In genomic region chr10:38447706-38448105, GRCm38 (mm10) we compare ENCODE assay signal across 28 mouse cellular contexts.
DNase-seq lines count a peak whose midpoint lies in the region; ATAC-seq and TF ChIP-seq lines count a peak whose summit lies in the region.
"Had no signal": no experiment of that assay in that cellular context is flagged by ENCODE, and none has a peak within 500 bp of the region (broad histone marks: within the 10 kb centered on the region; RNA-seq: fewer than 3 reads in every experiment).

No protein-coding gene starts in this region.

- TF ChIP-seq EP300 in CH12.LX (IDR thresholded peaks at IDR 0.05; ENCODE audit: low read length) = no peak

- no peak overlapping the region for H3K27ac ChIP-seq in CH12.LX (ENCODE audit: insufficient read depth, low read depth)
- H3K27ac ChIP-seq in embryonic facial prominence, embryonic 15.5 days (replicated peaks) = peak overlapping the region; percentile 68
- H3K27ac ChIP-seq in limb, embryonic 14.5 days (replicated peaks; ENCODE audit: low read depth, low read length) = peak overlapping the region; percentile 76
- no peak overlapping the region for H3K27ac ChIP-seq in left cerebral cortex, adult 2 months
- H3K27ac ChIP-seq: forebrain, embryonic 10.5 days; forebrain, embryonic 13.5 days; heart, embryonic 15.5 days; hindbrain, embryonic 14.5 days; hindbrain, postnatal 0 days had no signal

- no peak for TF ChIP-seq RAD21 in CH12.LX (IDR thresholded peaks at IDR 0.05; ENCODE audit: low read depth, low read length)

- TF ChIP-seq CTCF in CH12.LX (conservative IDR thresholded peaks at IDR 0.05 in 1 of 2, IDR thresholded peaks at IDR 0.05 in 1 of 2; ENCODE audit: low read depth in 2 of 2, low read length in 2 of 2) = no peak
- TF ChIP-seq CTCF in left cerebral cortex, adult 2 months (IDR thresholded peaks at IDR 0.05) = no peak

- 58% methylated on average over 1 of the region's 1 CpGs for WGBS in embryonic facial prominence, embryonic 15.5 days
- 59% methylated on average over 1 of the region's 1 CpGs for WGBS in limb, embryonic 14.5 days

- intact Hi-C loops in left cerebral cortex, adult 2 months (cut with DNase I) = loop anchor here (5.0 kb wide), 1 partner anchor 105 kb away; no protein-coding TSS in a partner anchor

- dilution Hi-C loops in CH12.LX (cut with MboI; ENCODE audit: extremely low pct_ligation_motif_present, extremely low pct_unique_long_range_greater_than_20kb, low sequenced_read_pairs) = no loop called here

- no peak for DNase-seq in frontal cortex, postnatal 10 days (ENCODE audit: low spot score in 2 of 2)
- peak; percentile 15 for DNase-seq in CH12.LX (ENCODE audit: extremely low read depth)
- DNase-seq in limb, embryonic 14.5 days (ENCODE audit: low spot score) = peak; percentile 42
- no peak for DNase-seq in left cerebral cortex, adult 2 months (ENCODE audit: extremely low spot score in 1 of 2, low spot score in 2 of 2)
- DNase-seq in kidney, postnatal 36 days = no peak
- DNase-seq in ovary, postnatal 14 days (ENCODE audit: low spot score) = no peak
- DNase-seq: adrenal gland, postnatal 10 days; adrenal gland, postnatal 36 days; cerebellum, adult 18-20 months; cerebellum, adult 9-10 months; cerebellum, postnatal 14 days; gastrocnemius, postnatal 25 days; heart, adult 18-20 months; heart, postnatal 10 days; heart, postnatal 4 days had no signal

- no peaks in the 10 kb centered on the region for H3K9me3 ChIP-seq in CH12.LX (replicated peaks; ENCODE audit: low read length)
- H3K9me3 ChIP-seq in embryonic facial prominence, embryonic 15.5 days (replicated peaks) = no peaks in the 10 kb centered on the region
- no peaks in the 10 kb centered on the region; the same call in 1 of the 2 replicates for H3K9me3 ChIP-seq in limb, embryonic 14.5 days (ENCODE audit: control insufficient read depth, low read length)
- H3K9me3 ChIP-seq: forebrain, embryonic 10.5 days; forebrain, embryonic 13.5 days; heart, embryonic 15.5 days had no signal

- ATAC-seq in frontal cortex, adult (ENCODE audit: low TSS enrichment) = 0 out of 2 replicates have a peak, but pooled peaks have one; percentile 7
- peak; percentile 65 for ATAC-seq in embryonic facial prominence, embryonic 15.5 days (ENCODE audit: insufficient number of reproducible peaks, low FRiP score, low TSS enrichment, low read depth)
- ATAC-seq in limb, embryonic 14.5 days (ENCODE audit: low FRiP score, low read depth) = peak; percentile 83
- ATAC-seq: CD4-positive, CD25-positive, alpha-beta regulatory T cell, adult 4 months; forebrain, embryonic 13.5 days; forebrain, embryonic 16.5 days; hindbrain, postnatal 0 days; inflammation-experienced regulatory T-cells, adult 6 months; intestine, embryonic 16.5 days; Patski had no signal

- no peak overlapping the region for H3K9ac ChIP-seq in CH12.LX (ENCODE audit: insufficient read depth, low read depth)
- no peak overlapping the region for H3K9ac ChIP-seq in embryonic facial prominence, embryonic 15.5 days
- H3K9ac ChIP-seq in limb, embryonic 14.5 days (ENCODE audit: low read depth, low read length, severe bottlenecking) = no peak overlapping the region
- H3K9ac ChIP-seq: forebrain, embryonic 13.5 days; heart, embryonic 12.5 days; heart, embryonic 15.5 days; hindbrain, embryonic 14.5 days had no signal

- H3K36me3 ChIP-seq in CH12.LX (replicated peaks in 1 of 2; ENCODE audit: control insufficient read depth in 1 of 2, insufficient read depth in 1 of 2, low read length in 1 of 2) = no peaks in the 10 kb centered on the region
- no peaks in the 10 kb centered on the region for H3K36me3 ChIP-seq in embryonic facial prominence, embryonic 15.5 days
- H3K36me3 ChIP-seq in limb, embryonic 14.5 days (ENCODE audit: control insufficient read depth, insufficient read depth, low read length) = no peaks in the 10 kb centered on the region
- H3K36me3 ChIP-seq: forebrain, embryonic 10.5 days; heart, embryonic 12.5 days; heart, embryonic 15.5 days had no signal

- no peak overlapping the region for H3K4me2 ChIP-seq in CH12.LX (ENCODE audit: insufficient read depth, low read depth, poor library complexity, severe bottlenecking)
- H3K4me2 ChIP-seq in embryonic facial prominence, embryonic 15.5 days (replicated peaks) = no peak overlapping the region
- H3K4me2 ChIP-seq in limb, embryonic 14.5 days (replicated peaks; ENCODE audit: low read depth, low read length, severe bottlenecking) = no peak overlapping the region
- H3K4me2 ChIP-seq: forebrain, embryonic 13.5 days; heart, embryonic 12.5 days; heart, embryonic 15.5 days; hindbrain, embryonic 14.5 days had no signal

- no peaks in the 10 kb centered on the region for H3K79me2 ChIP-seq in CH12.LX (replicated peaks; ENCODE audit: control insufficient read depth, extremely low read depth, insufficient read depth, poor library complexity, severe bottlenecking)

- in situ Hi-C loops in CH12.LX (cut with MboI; ENCODE audit: low pct_ligation_motif_present, low pct_unique_long_range_greater_than_20kb, low sequenced_read_pairs) = no loop called here

- H3K4me1 ChIP-seq in CH12.LX (ENCODE audit: control insufficient read depth in 1 of 2, insufficient read depth in 2 of 2) = peaks cover 0 to 3% of the 10 kb centered on the region in 2 experiments; a peak in 2 of 4 replicates
- H3K4me1 ChIP-seq in embryonic facial prominence, embryonic 15.5 days = no peaks in the 10 kb centered on the region
- H3K4me1 ChIP-seq in limb, embryonic 14.5 days (ENCODE audit: control insufficient read depth, insufficient read depth, low read length) = no peaks in the 10 kb centered on the region
- H3K4me1 ChIP-seq: forebrain, embryonic 10.5 days; forebrain, embryonic 13.5 days; heart, embryonic 12.5 days; heart, embryonic 15.5 days had no signal

- TF ChIP-seq POLR2A in CH12.LX (IDR thresholded peaks at IDR 0.05; ENCODE audit: low read depth, low read length) = no peak
- no peak for TF ChIP-seq POLR2A in limb, embryonic 14.5 days (IDR thresholded peaks at IDR 0.05; ENCODE audit: borderline replicate concordance, extremely low read depth, insufficient read depth, insufficient read length)

- no peaks in the 10 kb centered on the region for H3K27me3 ChIP-seq in CH12.LX (replicated peaks)
- no peaks in the 10 kb centered on the region for H3K27me3 ChIP-seq in embryonic facial prominence, embryonic 15.5 days
- H3K27me3 ChIP-seq in limb, embryonic 14.5 days (ENCODE audit: control insufficient read depth, insufficient read depth, low read length) = no peaks in the 10 kb centered on the region
- H3K27me3 ChIP-seq: forebrain, embryonic 13.5 days; heart, embryonic 12.5 days; heart, embryonic 15.5 days; Patski had no signal

- no peak overlapping the region for H3K4me3 ChIP-seq in CH12.LX (replicated peaks in 1 of 3; ENCODE audit: low read depth in 2 of 3, low read length in 2 of 3, poor library complexity in 1 of 3)
- H3K4me3 ChIP-seq in embryonic facial prominence, embryonic 15.5 days (replicated peaks) = no peak overlapping the region
- H3K4me3 ChIP-seq in limb, embryonic 14.5 days (replicated peaks; ENCODE audit: low read length) = no peak overlapping the region
- no peak overlapping the region for H3K4me3 ChIP-seq in left cerebral cortex, adult 2 months
- H3K4me3 ChIP-seq: forebrain, embryonic 10.5 days; forebrain, embryonic 13.5 days; heart, embryonic 12.5 days; heart, embryonic 15.5 days had no signal

TF ChIP-seq in CH12.LX, 34 proteins besides CTCF, POLR2A, EP300 and RAD21:
- no peak for TF ChIP-seq ZMIZ1 (IDR thresholded peaks at IDR 0.05; ENCODE audit: low read depth, low read length)
- TF ChIP-seq ELF1 (IDR thresholded peaks at IDR 0.05; ENCODE audit: low read depth, low read length) = no peak
- no peak for TF ChIP-seq BHLHE40 (IDR thresholded peaks at IDR 0.05; ENCODE audit: low read depth, low read length)
- TF ChIP-seq MXI1 (IDR thresholded peaks at IDR 0.05; ENCODE audit: low read depth, low read length) = no peak
- TF ChIP-seq ZC3H11A (IDR thresholded peaks at IDR 0.05; ENCODE audit: low read depth, low read length) = no peak
- TF ChIP-seq POLR2AphosphoS2 (IDR thresholded peaks at IDR 0.05; ENCODE audit: low read depth, low read length) = no peak
- no peak for TF ChIP-seq NRF1 (IDR thresholded peaks at IDR 0.05; ENCODE audit: low read depth, low read length)
- no peak for TF ChIP-seq MAFK (IDR thresholded peaks at IDR 0.05; ENCODE audit: insufficient replicate concordance, low read length)
- TF ChIP-seq USF1 (IDR thresholded peaks at IDR 0.05; ENCODE audit: low read depth, low read length) = no peak
- TF ChIP-seq E2F4 (IDR thresholded peaks at IDR 0.05; ENCODE audit: insufficient replicate concordance, low read depth, low read length) = no peak
- TF ChIP-seq ETS1 (conservative IDR thresholded peaks at IDR 0.05; ENCODE audit: low read depth, low read length) = no peak
- TF ChIP-seq TCF12 (IDR thresholded peaks at IDR 0.05; ENCODE audit: low read depth, low read length) = no peak
- TF ChIP-seq TBP (conservative IDR thresholded peaks at IDR 0.05; ENCODE audit: low read depth, low read length) = no peak
- TF ChIP-seq ZNF384 (IDR thresholded peaks at IDR 0.05; ENCODE audit: low read depth, low read length) = no peak
- no peak for TF ChIP-seq NELFE (IDR thresholded peaks at IDR 0.05; ENCODE audit: low read depth, low read length)
- no peak for TF ChIP-seq ZKSCAN1 (IDR thresholded peaks at IDR 0.05; ENCODE audit: borderline replicate concordance, low read depth, low read length)
- TF ChIP-seq RCOR1 (conservative IDR thresholded peaks at IDR 0.05; ENCODE audit: low read depth, low read length) = no peak
- TF ChIP-seq MEF2A (IDR thresholded peaks at IDR 0.05; ENCODE audit: borderline replicate concordance, low read depth, low read length) = no peak
TF ChIP-seq in CH12.LX: peak in this region for 0.

Comparison
In these comparisons a context has a peak if more than half of its experiments do, and no peak if none do; other contexts are left out.
1. ATAC-seq: peak in every context shown above with its lines; median percentile 83 in limb, embryonic 14.5 days; 65 in embryonic facial prominence, embryonic 15.5 days; 7 in frontal cortex, adult.
2. DNase-seq: peak in CH12.LX (single experiment) and limb, embryonic 14.5 days (single experiment); none in frontal cortex, postnatal 10 days (0 of 2), left cerebral cortex, adult 2 months (0 of 2), kidney, postnatal 36 days (0 of 2) and ovary, postnatal 14 days (single experiment).
3. H3K27ac ChIP-seq: peak in embryonic facial prominence, embryonic 15.5 days (single experiment) and limb, embryonic 14.5 days (single experiment); none in CH12.LX (single experiment) and left cerebral cortex, adult 2 months (single experiment).